Mouse (Mus musculus): Measurements from ENCODE around the gene Rnf145. TPM values are rescaled to one million over a fixed set of nuclear protein-coding genes. Genes with fewer than 3 reads are reported as not detected.

The Rnf145 gene
- polyA plus RNA-seq, 1 experiment from 2014 or later, result 46.5 TPM

GRCm38 (mm10) chr11:44610971-44611781, 92.4 kb downstream of the Rnf145 start:
- peak overlapping the region; percentile 71 for H3K9ac ChIP-seq
- no peak overlapping the region for H3K27ac ChIP-seq (replicated peaks)
- H3K4me1 ChIP-seq, result peaks cover 28% of the 10 kb centered on the region
- H3K27me3 ChIP-seq (replicated peaks), result peaks cover 54% of the 10 kb centered on the region
- no peaks in the 10 kb centered on the region for H3K9me3 ChIP-seq
- peak overlapping the region; percentile 54 for H3K4me3 ChIP-seq
- under 1% methylated on average over 45 of the region's 45 CpGs for WGBS
- ATAC-seq (ENCODE audit: extremely low read depth, insufficient number of reproducible peaks, low FRiP score, low TSS enrichment), result peak; percentile 58; the same call in 1 of the 2 replicates
- peak overlapping the region; percentile 94 for H3K4me2 ChIP-seq
- no peaks in the 10 kb centered on the region for H3K36me3 ChIP-seq

- Histone ChIP-seq H3K9me3 (no peaks in the 10 kb centered on the region), H3K9ac (peak overlapping the region; percentile 75; the same call in 1 of the 2 replicates), H3K36me3 (no peaks in the 10 kb centered on the region), H3K4me3 (peak overlapping the region; percentile 54), H3K27me3 (replicated peaks) (peaks cover 62% of the 10 kb centered on the region), H3K4me2 (peak overlapping the region; percentile 94), H3K27ac (replicated peaks) (no peak overlapping the region), H3K4me1 (peaks cover 36% of the 10 kb centered on the region)
- no peak for ATAC-seq (ENCODE audit: extremely low read depth, insufficient number of reproducible peaks, low FRiP score, low TSS enrichment)
- 4% methylated on average over 10 of the region's 10 CpGs for WGBS
Observed at GRCm38 (mm10) chr11:44612156-44612555, 93.4 kb downstream of the Rnf145 start.

DNA sequence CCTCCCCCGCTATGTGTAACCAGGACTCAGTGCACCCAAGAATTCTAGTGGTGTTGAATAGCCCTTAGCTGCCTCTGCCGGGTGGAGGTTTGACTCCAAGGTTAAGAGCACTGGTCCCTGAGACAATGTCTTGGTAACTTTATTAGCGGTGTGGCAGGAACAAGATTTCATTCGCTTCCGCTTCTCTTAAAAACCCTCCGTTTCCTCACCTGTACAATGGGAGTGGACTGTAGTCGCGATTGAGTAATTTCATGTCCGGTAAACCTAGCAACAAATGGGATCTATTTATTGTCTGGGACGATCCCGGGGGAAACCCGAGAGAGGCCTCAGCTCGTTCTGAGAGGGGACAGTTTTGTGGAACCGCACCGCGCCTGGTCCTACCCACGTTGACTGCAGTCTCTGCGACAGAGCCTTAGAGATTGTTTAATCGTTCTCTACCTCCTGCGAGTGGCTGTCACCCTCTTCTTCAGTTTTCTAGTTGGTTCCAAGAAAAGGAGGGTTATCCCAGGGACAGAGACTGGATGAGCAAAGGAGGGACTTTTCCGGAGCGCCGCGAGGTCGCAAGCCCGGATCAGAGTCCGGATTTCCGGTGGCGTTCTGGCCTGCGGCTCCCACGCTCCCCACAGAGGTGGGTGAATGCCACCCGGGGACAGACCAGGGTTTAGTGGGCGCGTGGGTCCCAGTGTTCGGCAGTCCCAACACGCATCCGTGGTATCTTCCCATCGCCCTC, 94.1 kb downstream of the Rnf145 start:
- 1% methylated on average over 38 of the region's 38 CpGs for WGBS
- peak overlapping the region; percentile 75 for H3K9ac ChIP-seq
- H3K4me2 ChIP-seq, result peak overlapping the region; percentile 94
- H3K9me3 ChIP-seq, result no peaks in the 10 kb centered on the region
- no peak overlapping the region for H3K27ac ChIP-seq (replicated peaks)
- H3K27me3 ChIP-seq (replicated peaks), result peaks cover 62% of the 10 kb centered on the region
- peaks cover 36% of the 10 kb centered on the region for H3K4me1 ChIP-seq
- H3K36me3 ChIP-seq, result no peaks in the 10 kb centered on the region
- peak overlapping the region; percentile 54 for H3K4me3 ChIP-seq
- ATAC-seq (ENCODE audit: extremely low read depth, insufficient number of reproducible peaks, low FRiP score, low TSS enrichment), result no peak

GRCm38 (mm10) chr11:44613411-44614180, 94.8 kb downstream of the Rnf145 start:
- peaks cover 58% of the 10 kb centered on the region for H3K27me3 ChIP-seq (replicated peaks)
- peak overlapping the region; percentile 75 for H3K9ac ChIP-seq
- no peak overlapping the region for H3K27ac ChIP-seq (replicated peaks)
- 5% methylated on average over 14 of the region's 14 CpGs for WGBS
- peaks cover 36% of the 10 kb centered on the region for H3K4me1 ChIP-seq
- no peaks in the 10 kb centered on the region for H3K36me3 ChIP-seq
- peak overlapping the region; percentile 54 for H3K4me3 ChIP-seq
- ATAC-seq (ENCODE audit: extremely low read depth, insufficient number of reproducible peaks, low FRiP score, low TSS enrichment), result no peak
- H3K4me2 ChIP-seq, result peak overlapping the region; percentile 94
- H3K9me3 ChIP-seq, result no peaks in the 10 kb centered on the region

Small RNA genes lying within 50 kb of the gene (microRNA-seq; reads per million reads assigned to microRNA genes)
- not detected for gene Gm22121

Other genes starting within 250 kb of the Rnf145 start
- 0.09 and 0.23 TPM in 2 replicates for gene Il12b, start 118.9 kb upstream of the Rnf145 start, polyA plus RNA-seq (2015; fragmentation: Nextera tagmentation; extraction: Ambion mirVana)
- gene Ublcp1, start 48.5 kb upstream of the Rnf145 start, polyA plus RNA-seq (2015; fragmentation: Nextera tagmentation; extraction: Ambion mirVana), result 42.3 and 43.7 TPM in 2 replicates
- 12.9 and 13.0 TPM in 2 replicates for gene Ebf1, start 98.4 kb downstream of the Rnf145 start, polyA plus RNA-seq (2015; fragmentation: Nextera tagmentation; extraction: Ambion mirVana)

Data from heart, embryonic 13.5 days (tissue).